Mouse (Mus musculus) lung, postnatal 0 days (tissue): ENCODE data around the gene Wif1. TPM values are rescaled to one million over a fixed set of nuclear protein-coding genes. Genes with fewer than 3 reads are reported as not detected.

Source experiments
- ATAC-seq: fragments of 200-750 bp; cut with Nextera tagmentation; 2 replicates; pipeline ENCODE4 v1.8.0; 2017; ENCODE audit warnings: moderate library complexity
- DNase-seq: peaks from one replicate; pipeline ENCODE4 v3.0.0-alpha.2; 2016; ENCODE audit warnings: low spot score
- H3K27ac ChIP-seq: fragments of 300-500 bp; sonication (generic); 2 replicates; pipeline ENCODE4 v1.5.1; 2014; ENCODE audit warnings: antibody characterized with exemption, mild to moderate bottlenecking, low read length, mixed read lengths
- H3K27me3 ChIP-seq: fragments of 300-500 bp; sonication (generic); replicated peaks from 2 replicates; pipeline ENCODE4 v1.6.1; 2014; ENCODE audit warnings: low read length, mixed read lengths; ENCODE audit not compliant: insufficient read depth
- H3K36me3 ChIP-seq: fragments of 300-500 bp; sonication (generic); 2 replicates; pipeline ENCODE4 v1.6.1; 2014; ENCODE audit warnings: low read length, mixed read lengths; ENCODE audit not compliant: insufficient read depth
- H3K4me1 ChIP-seq: fragments of 300-500 bp; sonication (generic); 2 replicates; pipeline ENCODE4 v1.6.1; 2014; ENCODE audit warnings: antibody characterized with exemption, low read depth, low read length, mixed read lengths; ENCODE audit not compliant: insufficient read depth
- H3K4me2 ChIP-seq: fragments of 300-500 bp; sonication (generic); replicated peaks from 2 replicates; pipeline ENCODE4 v1.6.1; 2014; ENCODE audit warnings: low read depth, mild to moderate bottlenecking, low read length, moderate library complexity, mixed read lengths
- H3K4me3 ChIP-seq: fragments of 300-500 bp; sonication (generic); 2 replicates; pipeline ENCODE4 v1.5.1; 2014; ENCODE audit warnings: low read depth, low read length
- H3K9ac ChIP-seq: fragments of 300-500 bp; sonication (generic); replicated peaks from 2 replicates; pipeline ENCODE4 v1.6.1; 2014; ENCODE audit warnings: low read depth, mild to moderate bottlenecking
- H3K9me3 ChIP-seq: fragments of 300-500 bp; sonication (generic); 2 replicates; pipeline ENCODE4 v1.6.1; 2016; ENCODE audit warnings: low read length, mixed read lengths
- CTCF ChIP-seq: IDR thresholded peaks from 2 replicates; pipeline ENCODE4 v1.5.1; 2016; ENCODE audit warnings: antibody characterized with exemption, mild to moderate bottlenecking
- EP300 ChIP-seq: IDR thresholded peaks from 2 replicates; pipeline ENCODE4 v1.6.1; 2016; ENCODE audit warnings: antibody characterized with exemption, mild to moderate bottlenecking, control low read depth
- whole genome bisulfite sequencing: fragments of 180-500 bp; shearing (Covaris S2); extraction: QIAGEN DNeasy Blood & Tissue Kit; methylation state at CpG from one replicate; pipeline ENCODE4 v1.1.7; 2014; 5-methylcytosine and 5-hydroxymethylcytosine counted together
- polyA plus RNA-seq: library from polyadenylated mRNA; unstranded; fragments of >200 nt; fragmentation: Nextera tagmentation; extraction: Ambion mirVana; gene quantifications from 2 replicates; pipeline ENCODE4 v1.2.1, GENCODE M21; 2015

The Wif1 gene
- polyA plus RNA-seq, 1 experiment from 2014 or later: 9.0 TPM

DNA sequence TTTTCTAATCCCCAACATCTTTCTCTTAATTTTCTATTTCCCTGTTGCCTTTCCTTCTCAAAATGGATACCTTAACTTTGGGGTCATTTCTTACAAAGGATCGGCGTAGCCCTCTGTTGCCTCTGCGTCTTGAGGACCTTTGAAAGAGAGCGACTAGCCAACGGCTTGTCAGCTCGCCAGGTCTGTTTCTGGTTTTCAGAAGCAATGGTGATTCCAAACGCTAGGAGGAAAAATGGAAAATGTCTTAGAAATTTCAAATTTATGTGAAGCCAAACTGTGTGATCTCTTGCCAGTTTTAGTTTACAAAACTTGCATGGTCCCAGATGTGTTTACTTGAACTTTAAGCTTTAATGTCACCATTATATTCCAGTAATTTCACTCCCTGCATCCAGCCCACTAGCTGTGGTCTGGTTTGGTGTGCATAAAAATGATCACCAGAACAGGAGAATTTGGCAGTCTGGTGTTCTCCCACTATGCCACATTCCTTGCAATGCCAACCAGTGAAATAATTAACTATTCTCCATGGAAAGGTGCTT, 33.7 kb downstream of the Wif1 start:
- H3K4me2 ChIP-seq: no peak overlapping the region
- no peak overlapping the region for H3K27ac ChIP-seq
- TF ChIP-seq CTCF: no peak

DNA sequence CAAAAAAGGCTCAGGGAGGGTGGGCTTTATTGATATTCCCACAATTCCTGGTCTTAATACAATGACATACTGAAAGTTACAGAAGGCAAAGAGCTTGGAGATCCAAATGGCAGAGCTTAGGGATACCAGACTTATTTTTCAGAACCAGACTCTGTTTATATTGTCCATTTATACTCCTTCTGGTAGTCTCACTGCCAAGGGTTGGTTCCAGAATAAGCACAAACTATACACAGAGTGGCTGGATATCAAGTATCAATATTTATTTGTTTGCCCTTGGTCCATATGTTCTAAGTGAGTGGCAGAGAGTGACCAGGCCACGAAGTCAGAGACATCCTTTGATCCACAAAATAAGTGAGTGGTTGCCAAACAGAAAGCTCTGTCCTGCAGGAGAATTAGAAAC, 34.2 kb downstream of the Wif1 start:
- 29% methylated on average over 1 of the region's 1 CpGs for WGBS
- ATAC-seq (no peak), DNase-seq (no peak)
- Histone ChIP-seq H3K9ac (no peak overlapping the region), H3K9me3 (no peaks in the 10 kb centered on the region), H3K27ac (no peak overlapping the region), H3K4me2 (no peak overlapping the region), H3K4me1 (no peaks in the 10 kb centered on the region), H3K27me3 (no peaks in the 10 kb centered on the region), H3K36me3 (no peaks in the 10 kb centered on the region), H3K4me3 (no peak overlapping the region)
- no peak for TF ChIP-seq EP300

More for the DNA sequence above, 33.7 kb downstream of the Wif1 start:
- DNase-seq (no peak), ATAC-seq (no peak)
- Histone ChIP-seq H3K9me3 (no peaks in the 10 kb centered on the region), H3K9ac (no peak overlapping the region), H3K27me3 (no peaks in the 10 kb centered on the region), H3K36me3 (no peaks in the 10 kb centered on the region), H3K4me1 (no peaks in the 10 kb centered on the region), H3K4me3 (no peak overlapping the region)
- 62% methylated on average over 7 of the region's 7 CpGs for WGBS

DNA sequence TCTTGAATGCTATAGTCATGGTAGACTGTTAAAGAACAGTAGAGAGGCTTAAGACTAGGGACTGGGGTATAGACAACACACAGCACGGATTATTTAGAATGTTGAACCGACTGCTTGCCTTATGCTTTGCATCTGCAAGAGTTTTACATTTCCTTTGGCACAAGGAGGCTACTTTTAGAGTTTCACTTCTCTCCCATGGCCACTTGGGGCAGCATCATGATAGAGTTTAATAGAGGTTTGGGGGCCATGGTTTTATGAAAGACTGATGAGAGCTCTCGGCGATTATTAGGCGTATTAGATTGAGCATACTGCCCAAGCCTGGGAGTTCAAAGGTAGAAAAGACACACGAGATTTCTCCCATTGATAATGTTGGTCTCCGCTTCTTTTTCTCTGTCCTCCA, 37.0 kb downstream of the Wif1 start:
- 68% methylated on average over 7 of the region's 7 CpGs for WGBS

DNA sequence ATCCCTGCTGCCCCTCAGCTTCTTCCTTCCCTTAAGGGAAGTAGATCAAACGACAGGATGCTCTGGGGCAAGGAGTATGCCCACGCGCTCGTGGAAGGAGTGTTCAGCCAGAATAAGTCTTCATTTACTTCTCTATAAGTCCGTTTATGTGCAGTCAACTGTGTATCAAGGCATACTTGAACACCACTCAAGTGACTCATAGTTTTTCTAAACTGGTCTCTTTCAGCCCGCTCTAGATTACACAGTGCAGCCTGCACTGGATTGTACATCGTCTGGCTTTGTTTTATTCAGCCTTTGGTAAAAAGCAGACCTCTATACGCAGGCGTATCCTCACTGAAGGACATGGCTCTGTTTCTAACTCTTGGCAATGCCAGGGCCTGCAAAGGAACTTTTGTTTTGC, 46.7 kb downstream of the Wif1 start:
- DNase-seq: peak; percentile 15
- 58% methylated on average over 9 of the region's 9 CpGs for WGBS

More for the DNA sequence above, 37.0 kb downstream of the Wif1 start:
- ATAC-seq (no peak), DNase-seq (peak; percentile 41)
- Histone ChIP-seq H3K4me2 (no peak overlapping the region), H3K9ac (no peak overlapping the region), H3K36me3 (no peaks in the 10 kb centered on the region), H3K9me3 (no peaks in the 10 kb centered on the region), H3K4me1 (no peaks in the 10 kb centered on the region), H3K4me3 (no peak overlapping the region), H3K27ac (no peak overlapping the region), H3K27me3 (no peaks in the 10 kb centered on the region)
- TF ChIP-seq CTCF (peak; percentile 56), EP300 (no peak)

DNA sequence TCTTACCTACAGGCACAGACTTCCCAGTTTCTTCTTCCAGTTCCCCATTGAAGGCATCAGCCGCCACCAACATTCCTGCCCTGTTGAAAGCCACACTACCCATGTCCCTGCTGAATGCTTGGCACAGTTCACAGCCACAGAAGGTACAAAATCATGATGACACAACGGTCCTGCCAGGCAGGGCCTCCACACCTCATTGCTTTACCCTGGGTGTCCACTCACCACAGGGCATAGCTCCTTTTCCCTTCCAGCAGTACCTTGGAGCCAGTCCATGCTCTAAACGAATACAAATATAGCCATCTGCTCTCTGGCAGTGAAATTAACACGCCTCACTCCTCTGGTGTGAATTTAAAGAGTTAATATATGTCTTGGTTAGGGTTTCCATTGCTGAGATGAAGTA, 49.1 kb downstream of the Wif1 start:
- Histone ChIP-seq H3K27ac (no peak overlapping the region), H3K4me1 (no peaks in the 10 kb centered on the region), H3K4me2 (no peak overlapping the region), H3K36me3 (no peaks in the 10 kb centered on the region), H3K4me3 (no peak overlapping the region), H3K9ac (no peak overlapping the region), H3K9me3 (no peaks in the 10 kb centered on the region), H3K27me3 (no peaks in the 10 kb centered on the region)
- 89% methylated on average over 4 of the region's 4 CpGs for WGBS
- ATAC-seq: no peak
- TF ChIP-seq CTCF: no peak
- no peak for TF ChIP-seq EP300
- no peak for DNase-seq

More for the DNA sequence above, 46.7 kb downstream of the Wif1 start:
- no peaks in the 10 kb centered on the region for H3K9me3 ChIP-seq
- H3K27me3 ChIP-seq: no peaks in the 10 kb centered on the region
- no peaks in the 10 kb centered on the region for H3K36me3 ChIP-seq
- no peak overlapping the region for H3K4me3 ChIP-seq
- no peak overlapping the region for H3K9ac ChIP-seq
- TF ChIP-seq CTCF (no peak), EP300 (no peak)
- no peak overlapping the region for H3K4me2 ChIP-seq
- no peaks in the 10 kb centered on the region for H3K4me1 ChIP-seq
- ATAC-seq: peak; percentile 52; the same call in 1 of the 2 replicates
- no peak overlapping the region for H3K27ac ChIP-seq

DNA sequence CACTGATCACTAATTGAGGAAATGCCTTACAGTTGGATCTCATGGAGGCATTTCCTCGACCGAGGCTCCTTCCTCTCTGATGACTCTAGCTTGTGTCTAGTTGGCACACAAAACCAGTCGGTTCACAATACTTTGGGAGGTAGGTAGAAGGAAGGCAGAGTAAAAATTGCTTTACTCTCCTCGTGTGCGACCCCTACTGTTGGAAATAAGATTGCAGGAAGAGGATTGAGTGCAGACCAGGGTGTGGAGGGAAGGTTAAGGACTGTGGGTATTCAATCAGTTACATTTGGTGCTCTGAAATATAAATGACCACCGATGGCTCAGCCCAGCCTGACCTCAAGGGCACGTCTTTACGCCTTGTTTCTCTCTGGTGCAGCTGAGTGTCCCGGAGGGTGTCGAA, 49.8 kb downstream of the Wif1 start:
- no peaks in the 10 kb centered on the region for H3K4me1 ChIP-seq
- no peak overlapping the region for H3K27ac ChIP-seq
- H3K27me3 ChIP-seq: no peaks in the 10 kb centered on the region
- H3K4me2 ChIP-seq: no peak overlapping the region
- H3K4me3 ChIP-seq: no peak overlapping the region
- no peak for ATAC-seq
- H3K9me3 ChIP-seq: no peaks in the 10 kb centered on the region
- H3K36me3 ChIP-seq: no peaks in the 10 kb centered on the region
- TF ChIP-seq EP300 (no peak), CTCF (peak; percentile 63)
- WGBS: 62% methylated on average over 10 of the region's 10 CpGs
- no peak overlapping the region for H3K9ac ChIP-seq
- DNase-seq: peak; percentile 15

DNA sequence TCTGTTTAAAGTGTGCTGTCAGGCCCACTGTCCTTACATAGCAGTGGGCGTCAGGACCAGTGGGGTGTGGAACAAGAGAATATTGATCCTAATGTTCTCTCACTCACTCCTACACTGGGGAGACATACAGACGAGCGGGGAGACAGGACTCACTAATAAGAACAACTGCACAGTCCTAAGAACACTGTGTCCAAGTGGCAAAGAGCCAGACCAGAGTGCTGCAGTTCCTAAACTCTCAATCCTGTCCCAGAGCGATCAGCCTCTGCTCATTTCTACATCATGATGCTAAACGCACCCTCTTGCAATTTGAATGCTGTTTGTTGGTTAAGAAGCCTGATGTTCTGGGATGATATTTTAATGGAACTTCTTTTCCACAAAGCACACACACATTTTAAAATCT, 54.9 kb downstream of the Wif1 start:
- peak; percentile 10 for DNase-seq
- 62% methylated on average over 5 of the region's 5 CpGs for whole genome bisulfite sequencing
- no peaks in the 10 kb centered on the region for H3K4me1 ChIP-seq
- H3K9ac ChIP-seq: no peak overlapping the region
- H3K4me3 ChIP-seq: no peak overlapping the region
- no peaks in the 10 kb centered on the region for H3K36me3 ChIP-seq
- H3K27ac ChIP-seq: no peak overlapping the region
- H3K4me2 ChIP-seq: no peak overlapping the region
- TF ChIP-seq CTCF (no peak), EP300 (no peak)
- H3K9me3 ChIP-seq: no peaks in the 10 kb centered on the region
- ATAC-seq: no peak; the same call in 1 of the 2 replicates
- no peaks in the 10 kb centered on the region for H3K27me3 ChIP-seq
